Mouse (Mus musculus): ENCODE measurements around the gene Kcnc2.
"Not testable (repeated sequence)": the region's sequence is repeated elsewhere in the genome, so short reads cannot be mapped to it uniquely, and the experiment has no call there.

Gene Kcnc2

GRCm38 (mm10) chr10:112270887-112271802 lies at the start of gene Kcnc2:
Gene Kcnc2 (plus strand): TSS chr10:112271121.
- DNase-seq = peak; percentile 10

GRCm38 (mm10) chr10:112227073-112227472 lies 43.8 kb upstream of the Kcnc2 start:
- DNase-seq = no peak

- DNase-seq = not testable (repeated sequence)
Measured at GRCm38 (mm10) chr10:112229091-112229843, 41.7 kb upstream of the Kcnc2 start.

- DNase-seq = not testable (repeated sequence)
Measured at GRCm38 (mm10) chr10:112232733-112233132, 38.2 kb upstream of the Kcnc2 start.

GRCm38 (mm10) chr10:112235396-112235940 lies 35.5 kb upstream of the Kcnc2 start:
- not testable (repeated sequence) for DNase-seq

GRCm38 (mm10) chr10:112248273-112248672 lies 22.6 kb upstream of the Kcnc2 start:
- DNase-seq = no peak

GRCm38 (mm10) chr10:112263467-112263866 lies 7.5 kb upstream of the Kcnc2 start:
- DNase-seq = peak; percentile 13

- no peak for DNase-seq
Measured at GRCm38 (mm10) chr10:112269481-112269880, 1.4 kb upstream of the Kcnc2 start.

- peak; percentile 51 for DNase-seq
Measured at GRCm38 (mm10) chr10:112269939-112270781, 761 bp upstream of the Kcnc2 start.

GRCm38 (mm10) chr10:112271803-112272165 lies 863 bp downstream of the Kcnc2 start:
- peak; percentile 18 for DNase-seq

GRCm38 (mm10) chr10:112272171-112272570 lies 1.2 kb downstream of the Kcnc2 start:
- no peak for DNase-seq

GRCm38 (mm10) chr10:112277996-112278395 lies 7.1 kb downstream of the Kcnc2 start:
- DNase-seq = no peak

- DNase-seq = no peak
Measured at GRCm38 (mm10) chr10:112315136-112315535, 44.2 kb downstream of the Kcnc2 start.

GRCm38 (mm10) chr10:112317783-112318182 lies 46.9 kb downstream of the Kcnc2 start:
- no peak for DNase-seq

GRCm38 (mm10) chr10:112357669-112358362 lies 86.9 kb downstream of the Kcnc2 start:
- no peak for DNase-seq

GRCm38 (mm10) chr10:112358363-112358704 lies 87.4 kb downstream of the Kcnc2 start:
- no peak for DNase-seq

- DNase-seq = no peak
Measured at GRCm38 (mm10) chr10:112360704-112361103, 89.8 kb downstream of the Kcnc2 start.

GRCm38 (mm10) chr10:112368369-112368768 lies 97.4 kb downstream of the Kcnc2 start:
- no peak for DNase-seq

- no peak for DNase-seq
Measured at GRCm38 (mm10) chr10:112377163-112377562, 106.2 kb downstream of the Kcnc2 start.

GRCm38 (mm10) chr10:112378465-112378864 lies 107.5 kb downstream of the Kcnc2 start:
- DNase-seq = no peak

GRCm38 (mm10) chr10:112380590-112380989 lies 109.7 kb downstream of the Kcnc2 start:
- DNase-seq = no peak

GRCm38 (mm10) chr10:112394399-112394970 lies 123.6 kb downstream of the Kcnc2 start:
- no peak for DNase-seq
